Mouse (Mus musculus) limb, embryonic 11.5 days (tissue): ENCODE measurements around the gene Rps21. TPM values are rescaled to one million over a fixed set of nuclear protein-coding genes. Genes with fewer than 3 reads are reported as not detected.

ENCODE experiments used
- ATAC-seq: fragments of 200-750 bp; cut with Nextera tagmentation; 2 replicates; pipeline ENCODE4 v1.8.0; 2017; ENCODE audit warnings: low read depth; ENCODE audit not compliant: insufficient number of reproducible peaks, low FRiP score, low TSS enrichment
- DNase-seq: peaks from one replicate; pipeline ENCODE4 v3.0.0-alpha.2; 2015; ENCODE audit warnings: low spot score
- H3K27ac ChIP-seq: fragments of 300-500 bp; sonication (generic); replicated peaks from 2 replicates; pipeline ENCODE4 v1.5.1; 2014; ENCODE audit warnings: low read depth, mild to moderate bottlenecking, low read length
- H3K27me3 ChIP-seq: fragments of 300-500 bp; sonication (generic); 2 replicates; pipeline ENCODE4 v1.6.1; 2014; ENCODE audit warnings: mild to moderate bottlenecking, low read length, mixed read lengths; ENCODE audit not compliant: control insufficient read depth, insufficient read depth
- H3K36me3 ChIP-seq: fragments of 300-500 bp; sonication (generic); 2 replicates; pipeline ENCODE4 v1.6.1; 2014; ENCODE audit warnings: mild to moderate bottlenecking, low read length, moderate library complexity, mixed read lengths; ENCODE audit not compliant: control insufficient read depth, insufficient read depth
- H3K4me1 ChIP-seq: fragments of 300-500 bp; sonication (generic); 2 replicates; pipeline ENCODE4 v1.6.1; 2014; ENCODE audit warnings: low read length, mixed read lengths; ENCODE audit not compliant: control insufficient read depth, insufficient read depth
- H3K4me2 ChIP-seq: fragments of 300-500 bp; sonication (generic); 2 replicates; pipeline ENCODE4 v1.6.1; 2014; ENCODE audit warnings: low read depth, mild to moderate bottlenecking, moderate library complexity; ENCODE audit not compliant: severe bottlenecking
- H3K4me3 ChIP-seq: fragments of 300-500 bp; sonication (generic); 2 replicates; pipeline ENCODE4 v1.5.1; 2014; ENCODE audit warnings: low read depth, low read length
- H3K9ac ChIP-seq: fragments of 300-500 bp; sonication (generic); 2 replicates; pipeline ENCODE4 v1.6.1; 2014; ENCODE audit warnings: mild to moderate bottlenecking, low read length
- H3K9me3 ChIP-seq: fragments of 300-500 bp; sonication (generic); 2 replicates; pipeline ENCODE4 v1.6.1; 2016; ENCODE audit warnings: low read length; ENCODE audit not compliant: control insufficient read depth
- WGBS: fragments of 180-500 bp; shearing (Covaris S2); extraction: QIAGEN DNeasy Blood & Tissue Kit; methylation state at CpG from one replicate; pipeline ENCODE4 v1.1.7; 2014; 5-methylcytosine and 5-hydroxymethylcytosine counted together
- polyA plus RNA-seq: library from polyadenylated mRNA; unstranded; fragments of >200 nt; fragmentation: Nextera tagmentation; extraction: Ambion mirVana; gene quantifications from 2 replicates; pipeline ENCODE4 v1.2.1, GENCODE M21; 2014

Rps21 gene
- polyA plus RNA-seq, 1 experiment from 2014 or later: 641 TPM

DNA sequence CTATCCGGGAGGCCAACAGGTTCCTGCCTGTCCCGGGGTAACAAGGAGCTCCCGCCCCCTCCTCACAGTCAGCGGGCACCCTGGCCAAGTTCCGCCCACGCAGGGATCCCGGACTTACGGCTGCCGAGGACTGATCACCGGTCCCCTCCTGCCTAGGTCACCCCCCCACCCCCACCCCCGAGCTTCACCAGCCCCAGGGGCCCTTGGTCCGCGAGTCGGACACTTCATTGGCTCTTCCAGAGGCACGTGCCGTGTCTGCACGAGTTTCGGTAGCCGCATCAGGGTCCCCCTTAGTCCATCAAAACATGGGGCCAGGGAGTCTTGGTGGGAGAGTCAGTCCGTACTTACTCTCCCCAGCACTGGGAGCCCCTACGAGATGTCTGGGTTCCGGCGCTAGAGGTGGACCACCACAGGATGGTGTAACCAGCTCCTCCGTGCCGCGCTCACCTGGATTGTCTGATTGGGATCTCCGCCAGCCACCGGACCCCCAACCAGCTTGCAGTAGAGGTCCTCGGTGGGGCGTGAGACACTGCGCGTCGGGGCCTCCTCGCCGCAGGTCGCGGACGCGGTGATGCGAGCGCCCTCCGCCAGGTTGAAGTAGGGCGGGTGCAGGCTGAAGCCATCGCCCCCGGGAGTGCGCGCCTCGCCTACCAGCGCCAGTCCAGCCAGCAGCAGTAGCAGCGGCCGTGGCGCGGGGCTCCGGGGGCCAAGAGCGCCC is 32.0 kb upstream of the Rps21 start:
- Histone ChIP-seq H3K4me2 (peak overlapping the region; percentile 99), H3K9ac (peak overlapping the region; percentile 53), H3K9me3 (no peaks in the 10 kb centered on the region), H3K4me3 (peak overlapping the region; percentile 69), H3K27me3 (peaks cover 29% of the 10 kb centered on the region), H3K4me1 (peaks cover 29% of the 10 kb centered on the region), H3K36me3 (no peaks in the 10 kb centered on the region), H3K27ac (peak overlapping the region; percentile 26; the same call in 1 of the 2 replicates)
- DNase-seq (no peak), ATAC-seq (peak; percentile 5; the same call in 1 of the 2 replicates)
- WGBS: under 1% methylated on average over 55 of the region's 55 CpGs

DNA sequence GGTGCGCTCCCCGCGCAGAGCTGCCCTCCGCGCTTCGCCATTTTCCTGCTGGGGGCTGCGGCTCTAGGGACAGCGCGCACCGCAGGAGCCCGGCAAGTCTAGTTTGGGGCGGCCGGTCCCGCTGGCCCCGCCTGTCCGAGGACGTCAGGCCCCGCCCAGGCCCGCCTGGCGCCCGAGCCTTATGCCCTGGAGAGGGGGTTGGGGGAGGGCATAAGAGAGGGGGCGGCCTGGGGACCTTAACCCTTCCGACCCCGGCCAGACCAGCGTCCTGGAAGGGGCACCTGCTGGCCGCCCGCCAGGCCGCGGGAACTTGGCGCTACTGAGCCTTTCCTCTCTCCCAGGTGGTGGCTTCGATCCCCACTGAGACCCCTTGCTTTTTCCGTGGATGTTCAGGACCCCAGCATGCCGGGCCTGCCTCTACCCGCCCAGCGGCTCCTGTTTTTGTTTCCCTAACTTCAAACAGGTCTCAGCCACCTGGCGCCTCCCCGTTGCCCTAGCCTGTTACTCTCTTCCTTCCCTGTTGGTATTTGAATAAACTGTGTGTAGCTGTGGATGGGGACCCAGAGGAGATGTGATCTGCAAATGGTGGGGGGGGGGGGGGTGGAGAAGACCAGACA is 31.3 kb upstream of the Rps21 start, which contains the start of gene Lama5:
Gene Lama5 (minus strand): TSS at position 98 of the 617 bp plus-strand sequence.
- H3K4me1 ChIP-seq: peaks cover 29% of the 10 kb centered on the region
- H3K27me3 ChIP-seq: peaks cover 29% of the 10 kb centered on the region
- peak within 1 kb of the TSS; percentile 99 for H3K4me2 ChIP-seq
- ATAC-seq (peak; percentile 75), DNase-seq (peak; percentile 81)
- H3K27ac ChIP-seq: peak within 1 kb of the TSS; percentile 26; the same call in 1 of the 2 replicates
- H3K4me3 ChIP-seq: peak within 1 kb of the TSS; percentile 69
- under 1% methylated on average over 37 of the region's 37 CpGs for WGBS
- peak within 1 kb of the TSS; percentile 53 for H3K9ac ChIP-seq
- H3K9me3 ChIP-seq: no peaks in the 10 kb centered on the region
- H3K36me3 ChIP-seq: no peaks in the 10 kb centered on the region

DNA sequence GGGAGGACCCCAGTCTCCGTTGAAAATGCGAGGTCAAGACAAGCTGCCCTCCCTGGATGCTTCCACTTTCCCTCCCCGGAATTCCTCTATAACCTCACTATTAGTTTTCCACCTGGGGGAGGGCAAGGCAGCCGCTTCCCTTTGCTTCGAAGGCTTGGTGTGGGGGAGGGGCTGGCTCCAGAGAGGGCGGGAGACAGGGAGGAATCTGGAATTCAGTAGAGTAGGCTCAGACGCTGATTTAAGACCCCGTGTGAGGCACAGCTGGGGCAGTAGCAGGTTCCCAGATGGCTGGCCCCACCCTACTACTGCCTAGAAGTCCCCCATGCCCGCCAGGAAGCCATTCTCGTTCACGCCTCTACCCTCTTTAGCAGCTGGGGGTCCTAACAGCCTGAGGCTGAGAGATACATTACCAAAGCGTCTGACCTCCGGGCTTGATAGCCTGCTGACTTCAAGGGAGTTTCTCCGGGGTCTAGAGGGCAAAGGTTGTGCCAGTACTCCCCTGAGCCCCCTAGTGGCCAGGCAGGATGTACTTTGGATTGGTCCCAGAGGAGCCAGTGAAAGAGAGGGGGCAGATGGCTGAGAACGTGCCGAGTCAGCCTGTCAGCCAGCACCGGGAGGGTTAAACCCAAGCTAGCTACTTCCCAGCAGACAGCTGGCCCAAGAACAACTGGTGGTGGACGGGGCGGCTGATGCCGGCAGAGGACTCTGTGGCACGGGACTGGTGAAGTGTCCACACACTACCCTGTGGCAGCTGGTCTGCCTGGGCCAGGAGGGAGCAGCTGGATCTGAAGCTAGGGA is 29.7 kb upstream of the Rps21 start:
- H3K36me3 ChIP-seq: no peaks in the 10 kb centered on the region
- no peak overlapping the region for H3K9ac ChIP-seq
- 0% methylated on average over 21 of the region's 21 CpGs for WGBS
- ATAC-seq (peak; percentile 33), DNase-seq (peak; percentile 80)
- no peak overlapping the region for H3K27ac ChIP-seq
- H3K9me3 ChIP-seq: no peaks in the 10 kb centered on the region
- peaks cover 24% of the 10 kb centered on the region for H3K4me1 ChIP-seq
- H3K4me3 ChIP-seq: peak overlapping the region; percentile 12
- peak overlapping the region; percentile 32 for H3K4me2 ChIP-seq
- H3K27me3 ChIP-seq: peaks cover 29% of the 10 kb centered on the region

DNA sequence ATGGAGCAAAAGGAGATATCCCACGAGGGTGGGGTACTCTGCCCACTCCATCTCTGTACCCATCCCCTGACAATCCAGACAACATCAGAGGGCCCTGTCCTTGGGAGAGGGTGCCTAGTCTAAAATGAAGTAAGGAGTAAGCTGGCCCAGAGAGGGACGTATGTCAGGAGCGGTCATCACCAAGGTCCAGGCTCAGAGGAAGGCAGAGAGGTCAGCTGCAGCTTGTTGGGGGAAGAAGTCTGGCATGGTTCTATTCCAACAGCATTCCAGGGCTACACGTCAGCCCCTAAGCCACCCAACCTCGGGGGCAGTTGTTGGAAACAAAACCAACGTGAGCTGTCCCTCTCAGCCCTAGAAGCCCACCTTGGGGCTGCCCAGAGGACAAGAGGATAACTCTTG is 29.1 kb upstream of the Rps21 start:
- Histone ChIP-seq H3K4me3 (peak overlapping the region; percentile 12; the same call in 1 of the 2 replicates), H3K4me2 (peak overlapping the region; percentile 32; the same call in 1 of the 2 replicates), H3K27me3 (peaks cover 29% of the 10 kb centered on the region), H3K27ac (no peak overlapping the region), H3K9ac (no peak overlapping the region), H3K36me3 (no peaks in the 10 kb centered on the region), H3K4me1 (peaks cover 24% of the 10 kb centered on the region), H3K9me3 (no peaks in the 10 kb centered on the region)
- ATAC-seq (peak; percentile 0; the same call in 1 of the 2 replicates), DNase-seq (no peak)
- 49% methylated on average over 6 of the region's 6 CpGs for WGBS

DNA sequence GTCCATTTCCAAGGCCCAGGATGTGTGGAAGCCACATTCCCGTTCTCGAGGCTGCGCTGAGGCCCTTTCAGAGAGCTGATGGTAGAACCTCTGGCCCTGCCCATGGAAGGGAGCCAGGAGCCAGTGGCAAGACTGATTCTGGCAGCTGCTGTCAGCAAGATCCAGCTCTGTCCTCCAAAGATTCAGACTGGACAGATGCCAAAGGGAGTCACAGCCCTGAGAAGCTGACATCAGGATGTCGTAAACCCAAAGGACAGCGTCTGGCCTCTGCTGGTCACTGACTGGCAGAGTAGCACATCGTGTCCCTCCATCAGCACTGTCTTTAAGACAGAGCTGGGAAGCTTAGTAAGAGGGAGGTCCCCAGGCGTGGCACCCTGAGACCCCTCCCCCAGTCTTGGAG is 28.6 kb upstream of the Rps21 start:
- H3K4me3 ChIP-seq: no peak overlapping the region
- H3K9ac ChIP-seq: no peak overlapping the region
- no peak overlapping the region for H3K27ac ChIP-seq
- DNase-seq: no peak
- H3K4me2 ChIP-seq: no peak overlapping the region
- no peak for ATAC-seq
- peaks cover 26% of the 10 kb centered on the region for H3K27me3 ChIP-seq
- no peaks in the 10 kb centered on the region for H3K36me3 ChIP-seq
- no peaks in the 10 kb centered on the region for H3K9me3 ChIP-seq
- H3K4me1 ChIP-seq: peaks cover 24% of the 10 kb centered on the region
- 54% methylated on average over 7 of the region's 7 CpGs for WGBS

DNA sequence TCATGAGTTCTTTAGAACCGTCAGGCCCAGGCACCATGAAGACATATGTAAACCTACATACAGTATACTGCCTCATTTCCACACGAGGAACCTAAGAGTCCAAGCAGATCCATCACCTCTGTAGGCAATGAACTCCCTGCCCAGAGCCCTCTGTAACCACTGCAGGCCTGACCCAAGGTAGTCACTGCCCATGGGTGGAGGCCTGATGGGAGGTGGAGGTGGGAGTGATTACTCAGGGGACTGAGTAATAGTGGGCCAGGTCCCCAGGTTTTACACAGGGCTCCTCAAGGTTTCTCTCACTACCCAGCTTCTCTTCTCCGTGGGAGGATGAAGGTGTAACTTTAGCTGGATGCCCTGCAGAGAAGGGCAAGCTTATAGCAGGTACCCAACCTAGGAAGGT is 28.0 kb upstream of the Rps21 start:
- 74% methylated on average over 3 of the region's 3 CpGs for WGBS
- H3K4me1 ChIP-seq: peaks cover 24% of the 10 kb centered on the region
- DNase-seq: no peak

DNA sequence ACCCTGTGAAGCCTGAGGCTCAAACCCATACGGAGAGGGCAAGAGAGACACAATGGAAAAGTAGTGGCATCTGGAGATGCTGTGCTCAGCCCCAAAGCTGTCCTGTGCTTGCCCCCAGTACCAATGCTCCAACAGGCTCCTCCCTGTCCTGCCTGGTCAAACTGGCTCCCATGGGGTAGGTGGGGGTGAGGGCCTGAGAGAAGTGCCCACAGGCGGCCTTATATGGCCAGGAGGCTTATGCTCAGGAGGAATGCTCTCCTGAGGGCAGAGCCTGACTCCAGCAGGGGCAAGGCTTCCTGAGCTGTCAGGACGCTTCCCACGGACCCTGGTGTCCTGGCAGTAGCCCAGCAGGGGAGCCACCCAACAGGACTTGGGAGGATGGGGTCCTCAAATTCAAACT is 26.7 kb upstream of the Rps21 start:
- Histone ChIP-seq H3K9ac (no peak overlapping the region), H3K36me3 (no peaks in the 10 kb centered on the region), H3K4me3 (no peak overlapping the region), H3K9me3 (no peaks in the 10 kb centered on the region), H3K27me3 (peaks cover 11% of the 10 kb centered on the region; the same call in 1 of the 2 replicates), H3K4me2 (no peak overlapping the region), H3K27ac (no peak overlapping the region), H3K4me1 (peaks cover 26% of the 10 kb centered on the region)
- no peak for DNase-seq
- ATAC-seq: no peak
- 59% methylated on average over 4 of the region's 4 CpGs for WGBS

More for the DNA sequence above, 28.0 kb upstream of the Rps21 start:
- peak overlapping the region; percentile 7; the same call in 1 of the 2 replicates for H3K4me2 ChIP-seq
- no peak overlapping the region for H3K9ac ChIP-seq
- peaks cover 25% of the 10 kb centered on the region for H3K27me3 ChIP-seq
- H3K27ac ChIP-seq: no peak overlapping the region
- H3K36me3 ChIP-seq: no peaks in the 10 kb centered on the region
- no peaks in the 10 kb centered on the region for H3K9me3 ChIP-seq
- no peak for ATAC-seq
- H3K4me3 ChIP-seq: no peak overlapping the region
